Mouse (Mus musculus): ENCODE results near the gene Golga4. TPM values are rescaled to one million over a fixed set of nuclear protein-coding genes. Genes with fewer than 3 reads are reported as not detected.

Golga4 gene
- polyA plus RNA-seq, 1 experiment from 2014 or later, result 52.5 TPM

- Histone ChIP-seq H3K36me3 (ENCODE audit: control insufficient read depth, insufficient read depth) (no peaks in the 10 kb centered on the region), H3K9ac (ENCODE audit: low read depth, low read length) (no peak overlapping the region), H3K9me3 (ENCODE audit: control insufficient read depth) (no peaks in the 10 kb centered on the region), H3K27ac (ENCODE audit: low read depth, low read length) (no peak overlapping the region), H3K4me3 (ENCODE audit: low read depth, low read length) (peak overlapping the region; percentile 36), H3K4me2 (replicated peaks; ENCODE audit: low read depth) (peak overlapping the region; percentile 70), H3K27me3 (replicated peaks; ENCODE audit: control insufficient read depth, insufficient read depth, low read length) (peaks cover 46% of the 10 kb centered on the region), H3K4me1 (replicated peaks; ENCODE audit: control insufficient read depth, insufficient read depth, low read length) (no peaks in the 10 kb centered on the region; the same call in 1 of the 2 replicates)
- ATAC-seq, result no peak
- TF ChIP-seq CTCF (IDR thresholded peaks at IDR 0.05; ENCODE audit: low read depth), result peak; percentile 56
- under 1% methylated on average over 28 of the region's 28 CpGs for WGBS
Observed at GRCm38 (mm10) chr9:118488138-118488895, 17.8 kb upstream of the Golga4 start.

- no peaks in the 10 kb centered on the region for H3K9me3 ChIP-seq (ENCODE audit: control insufficient read depth)
- peak overlapping the region; percentile 36 for H3K4me3 ChIP-seq (ENCODE audit: low read depth, low read length)
- peak overlapping the region; percentile 70 for H3K4me2 ChIP-seq (replicated peaks; ENCODE audit: low read depth)
- no peak overlapping the region for H3K27ac ChIP-seq (ENCODE audit: low read depth, low read length)
- WGBS, result 5% methylated on average over 20 of the region's 20 CpGs
- H3K9ac ChIP-seq (ENCODE audit: low read depth, low read length), result no peak overlapping the region
- ATAC-seq, result no peak
- no peaks in the 10 kb centered on the region for H3K36me3 ChIP-seq (ENCODE audit: control insufficient read depth, insufficient read depth)
- TF ChIP-seq CTCF (IDR thresholded peaks at IDR 0.05; ENCODE audit: low read depth), result no peak
- peaks cover 43% of the 10 kb centered on the region for H3K27me3 ChIP-seq (replicated peaks; ENCODE audit: control insufficient read depth, insufficient read depth, low read length)
- H3K4me1 ChIP-seq (replicated peaks; ENCODE audit: control insufficient read depth, insufficient read depth, low read length), result no peaks in the 10 kb centered on the region; the same call in 1 of the 2 replicates
Observed at GRCm38 (mm10) chr9:118488896-118489578, 17.0 kb upstream of the Golga4 start.

DNA sequence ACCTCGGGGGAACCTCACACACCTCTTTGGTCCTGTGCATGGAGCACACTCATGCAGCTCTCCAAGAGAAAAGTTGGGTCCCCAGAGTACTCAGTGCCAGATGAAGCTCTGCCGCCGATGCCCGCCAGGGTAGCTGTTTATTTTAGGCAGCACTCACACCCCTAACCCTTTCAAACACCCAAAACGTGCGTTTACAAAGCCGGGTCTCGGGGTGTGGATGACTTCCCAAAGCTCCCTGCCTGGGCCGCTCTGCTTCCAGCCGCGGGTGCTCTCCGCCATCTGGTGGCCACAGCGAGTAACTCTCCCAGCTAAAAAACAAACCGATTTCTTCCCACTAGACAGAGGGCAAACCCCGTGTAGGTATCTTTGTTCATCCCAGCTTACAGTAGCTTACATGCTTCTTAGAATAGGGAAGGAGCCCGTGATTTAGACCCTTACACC lies 16.5 kb upstream of the Golga4 start:
- H3K4me1 ChIP-seq (replicated peaks; ENCODE audit: control insufficient read depth, insufficient read depth, low read length), result no peaks in the 10 kb centered on the region; the same call in 1 of the 2 replicates
- WGBS, result under 1% methylated on average over 16 of the region's 16 CpGs
- H3K9ac ChIP-seq (ENCODE audit: low read depth, low read length), result no peak overlapping the region
- H3K9me3 ChIP-seq (ENCODE audit: control insufficient read depth), result no peaks in the 10 kb centered on the region
- peaks cover 37% of the 10 kb centered on the region for H3K27me3 ChIP-seq (replicated peaks; ENCODE audit: control insufficient read depth, insufficient read depth, low read length)
- peak overlapping the region; percentile 70 for H3K4me2 ChIP-seq (replicated peaks; ENCODE audit: low read depth)
- H3K27ac ChIP-seq (ENCODE audit: low read depth, low read length), result no peak overlapping the region
- peak overlapping the region; percentile 36 for H3K4me3 ChIP-seq (ENCODE audit: low read depth, low read length)
- peak; percentile 35 for ATAC-seq
- H3K36me3 ChIP-seq (ENCODE audit: control insufficient read depth, insufficient read depth), result no peaks in the 10 kb centered on the region
- peak; percentile 95 for TF ChIP-seq CTCF (IDR thresholded peaks at IDR 0.05; ENCODE audit: low read depth)

GRCm38 (mm10) chr9:118491195-118491594 lies 14.9 kb upstream of the Golga4 start:
- Histone ChIP-seq H3K4me3 (ENCODE audit: low read depth, low read length) (no peak overlapping the region), H3K27ac (ENCODE audit: low read depth, low read length) (no peak overlapping the region), H3K4me2 (replicated peaks; ENCODE audit: low read depth) (no peak overlapping the region), H3K36me3 (ENCODE audit: control insufficient read depth, insufficient read depth) (no peaks in the 10 kb centered on the region), H3K9ac (ENCODE audit: low read depth, low read length) (no peak overlapping the region), H3K27me3 (replicated peaks; ENCODE audit: control insufficient read depth, insufficient read depth, low read length) (peaks cover 23% of the 10 kb centered on the region), H3K9me3 (ENCODE audit: control insufficient read depth) (no peaks in the 10 kb centered on the region), H3K4me1 (replicated peaks; ENCODE audit: control insufficient read depth, insufficient read depth, low read length) (no peaks in the 10 kb centered on the region; the same call in 1 of the 2 replicates)
- ATAC-seq, result no peak
- TF ChIP-seq CTCF (IDR thresholded peaks at IDR 0.05; ENCODE audit: low read depth), result no peak
- 78% methylated on average over 4 of the region's 4 CpGs for WGBS

GRCm38 (mm10) chr9:118492932-118493698 lies 13.0 kb upstream of the Golga4 start:
- TF ChIP-seq CTCF (IDR thresholded peaks at IDR 0.05; ENCODE audit: low read depth), result no peak
- Histone ChIP-seq H3K27me3 (replicated peaks; ENCODE audit: control insufficient read depth, insufficient read depth, low read length) (0 out of 2 replicates have a peak, but pooled peaks cover 3% of the 10 kb centered on the region), H3K4me3 (ENCODE audit: low read depth, low read length) (no peak overlapping the region), H3K4me2 (replicated peaks; ENCODE audit: low read depth) (no peak overlapping the region), H3K4me1 (replicated peaks; ENCODE audit: control insufficient read depth, insufficient read depth, low read length) (no peaks in the 10 kb centered on the region), H3K27ac (ENCODE audit: low read depth, low read length) (peak overlapping the region; percentile 47), H3K36me3 (ENCODE audit: control insufficient read depth, insufficient read depth) (no peaks in the 10 kb centered on the region), H3K9ac (ENCODE audit: low read depth, low read length) (no peak overlapping the region), H3K9me3 (ENCODE audit: control insufficient read depth) (no peaks in the 10 kb centered on the region)
- 38% methylated on average over 8 of the region's 8 CpGs for WGBS
- ATAC-seq, result peak; percentile 75

DNA sequence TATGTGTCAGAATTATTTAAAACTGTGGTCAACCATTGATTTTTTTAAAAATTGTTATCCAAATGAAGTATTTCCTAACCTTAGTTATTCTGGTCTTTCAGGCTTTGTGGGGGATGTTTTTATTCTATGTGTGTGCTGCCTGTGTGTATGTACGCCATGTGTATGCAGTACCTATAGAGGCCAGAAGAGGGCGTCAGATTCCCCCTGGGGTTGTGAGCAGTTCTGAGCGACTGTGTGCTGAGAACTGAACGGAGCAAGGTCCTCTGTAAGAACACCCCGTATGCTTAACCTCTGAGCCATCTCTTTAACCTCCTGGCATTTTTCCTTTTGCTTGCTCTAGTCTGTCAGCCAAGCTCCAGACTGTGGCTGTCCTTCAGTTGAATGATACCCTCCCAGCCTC lies 12.0 kb upstream of the Golga4 start:
- 90% methylated on average over 5 of the region's 5 CpGs for WGBS
- TF ChIP-seq CTCF (IDR thresholded peaks at IDR 0.05; ENCODE audit: low read depth), result peak; percentile 44
- Histone ChIP-seq H3K4me2 (replicated peaks; ENCODE audit: low read depth) (no peak overlapping the region), H3K4me3 (ENCODE audit: low read depth, low read length) (no peak overlapping the region), H3K27me3 (replicated peaks; ENCODE audit: control insufficient read depth, insufficient read depth, low read length) (no peaks in the 10 kb centered on the region), H3K27ac (ENCODE audit: low read depth, low read length) (no peak overlapping the region), H3K9me3 (ENCODE audit: control insufficient read depth) (no peaks in the 10 kb centered on the region), H3K9ac (ENCODE audit: low read depth, low read length) (no peak overlapping the region), H3K36me3 (ENCODE audit: control insufficient read depth, insufficient read depth) (no peaks in the 10 kb centered on the region), H3K4me1 (replicated peaks; ENCODE audit: control insufficient read depth, insufficient read depth, low read length) (no peaks in the 10 kb centered on the region)
- no peak for ATAC-seq
